Mouse (Mus musculus): ENCODE measurements at regions not wholly inside any gene's neighbourhood (a gene's known extent, or its start where the extent isn't known, plus 50 kb on each side); places are given as distances from the start of the nearest gene placed in this dataset.

GRCm38 (mm10) chr2:72674856-72675440, 199.0 kb downstream of the Cdca7 start:
- no peak for DNase-seq

- no peak for DNase-seq
Measured at GRCm38 (mm10) chr2:72677731-72678130, 201.8 kb downstream of the Cdca7 start.

- DNase-seq: no peak
Measured at GRCm38 (mm10) chr2:72688031-72688430, 212.1 kb downstream of the Cdca7 start.

- no peak for DNase-seq
Measured at GRCm38 (mm10) chr2:72701081-72701480, 225.1 kb downstream of the Cdca7 start.

- DNase-seq: no peak
Measured at GRCm38 (mm10) chr2:72703238-72703637, 227.3 kb downstream of the Cdca7 start.

- DNase-seq: no peak
Measured at GRCm38 (mm10) chr2:72707676-72708659, 232.0 kb downstream of the Cdca7 start.

- DNase-seq: no peak
Measured at GRCm38 (mm10) chr2:72716931-72717330, 241.0 kb downstream of the Cdca7 start.

- no peak for DNase-seq
Measured at GRCm38 (mm10) chr2:72728699-72729098, 251.5 kb downstream of the Sp3 start.

DNA sequence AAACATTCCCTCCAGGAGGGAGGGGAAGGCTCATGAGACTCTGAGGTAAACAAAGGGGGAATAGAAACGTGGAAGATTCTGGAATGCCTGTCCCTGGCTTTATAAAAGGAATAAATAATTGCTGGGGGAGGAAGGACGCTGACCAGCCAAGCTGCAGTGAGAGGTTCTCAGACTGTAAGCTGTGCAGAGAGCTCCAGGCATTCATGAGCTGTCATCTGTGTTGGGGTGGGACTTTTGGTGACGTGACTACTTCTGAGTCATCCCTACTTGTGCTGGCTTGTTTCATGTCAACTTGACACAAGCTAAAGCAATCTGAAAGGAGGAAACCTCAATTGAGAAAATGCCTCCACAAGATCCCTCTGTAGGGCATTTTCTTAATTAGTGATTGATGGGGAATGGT, 246.9 kb downstream of the Sp3 start:
- no peak for DNase-seq

DNA sequence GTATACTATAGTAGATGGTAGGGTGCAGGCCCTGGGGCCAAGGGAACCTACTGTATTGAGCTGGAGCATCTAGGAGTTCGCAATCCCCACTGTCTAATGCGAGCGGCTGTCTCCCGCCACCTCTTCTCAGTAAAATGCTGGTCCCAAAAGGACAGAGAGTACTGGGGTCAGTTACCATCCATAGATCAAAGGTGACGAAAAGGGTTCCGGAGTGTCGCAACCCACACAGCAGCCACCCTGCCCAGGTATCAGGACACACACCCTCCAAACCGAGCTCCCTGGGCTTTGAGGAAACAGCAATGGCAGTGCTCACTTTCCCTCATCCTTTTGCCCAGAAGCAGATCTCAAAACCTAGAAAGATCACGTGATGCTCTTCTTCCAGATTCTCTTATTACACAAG, 245.2 kb downstream of the Sp3 start:
- no peak for DNase-seq

DNA sequence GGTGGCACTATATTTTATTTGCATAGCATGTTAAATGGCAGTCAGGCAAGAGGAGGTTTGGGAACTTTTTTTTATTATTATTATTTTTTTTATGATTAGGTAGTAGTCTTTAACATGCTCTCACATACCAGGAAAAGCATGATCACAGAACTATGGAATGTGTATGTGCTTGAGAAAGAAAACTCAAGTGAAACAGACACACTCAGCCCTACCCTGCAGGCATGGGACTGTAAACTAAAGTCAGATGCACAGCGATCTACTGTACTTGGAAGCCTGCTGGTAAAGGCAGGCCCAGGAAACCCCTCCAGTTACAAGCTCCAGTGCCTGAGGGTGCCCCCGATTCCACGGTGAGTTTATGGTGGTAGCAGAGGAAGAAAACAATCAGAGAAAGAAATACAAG, 243.6 kb downstream of the Sp3 start:
- DNase-seq: no peak

DNA sequence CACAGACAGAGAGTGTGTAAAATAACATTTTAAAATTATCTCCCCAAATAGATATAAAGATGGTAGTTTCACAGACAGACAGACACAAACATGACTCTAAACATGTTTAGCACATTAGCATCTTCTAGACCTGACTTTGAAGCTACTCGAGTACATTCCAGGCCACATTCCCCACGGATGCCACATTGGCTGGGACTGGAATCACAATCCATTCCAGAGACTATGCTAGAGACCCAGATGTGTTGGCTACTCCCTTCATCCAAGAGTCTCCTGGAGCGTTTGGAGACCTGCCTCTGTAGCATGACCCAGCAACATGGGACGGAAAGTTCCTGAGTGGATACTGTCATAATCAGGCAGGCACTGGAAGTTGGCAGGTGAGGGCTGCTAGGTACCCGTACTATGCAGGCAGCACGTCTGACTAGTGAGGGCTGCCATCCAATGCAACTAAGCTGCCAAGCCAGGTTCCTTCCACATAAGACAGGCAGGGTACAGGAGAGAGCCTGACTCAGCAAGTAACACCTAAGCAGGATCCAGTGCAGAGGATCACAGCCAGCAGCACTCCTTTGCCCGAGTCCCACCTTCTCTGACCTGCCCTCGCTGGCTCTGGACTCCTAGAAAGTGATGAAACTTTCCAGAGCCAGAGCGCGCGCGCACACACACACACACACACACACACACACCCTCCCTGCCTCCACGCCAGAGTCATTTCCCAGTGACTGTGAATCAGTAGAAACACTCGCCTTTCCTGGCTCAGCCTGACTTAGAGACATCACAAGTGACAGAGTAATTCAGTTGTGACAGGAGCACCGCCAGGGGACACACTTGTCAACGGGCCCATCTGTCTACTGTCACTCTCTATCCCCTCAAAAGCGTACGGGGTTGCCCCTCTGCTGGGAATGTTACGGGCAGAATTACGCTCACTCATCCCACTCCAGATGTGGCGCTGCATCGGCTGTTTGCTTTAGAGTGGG, 239.6 kb downstream of the Sp3 start:
- no peak for DNase-seq

GRCm38 (mm10) chr2:72741746-72742145, 238.5 kb downstream of the Sp3 start:
- no peak for DNase-seq

DNA sequence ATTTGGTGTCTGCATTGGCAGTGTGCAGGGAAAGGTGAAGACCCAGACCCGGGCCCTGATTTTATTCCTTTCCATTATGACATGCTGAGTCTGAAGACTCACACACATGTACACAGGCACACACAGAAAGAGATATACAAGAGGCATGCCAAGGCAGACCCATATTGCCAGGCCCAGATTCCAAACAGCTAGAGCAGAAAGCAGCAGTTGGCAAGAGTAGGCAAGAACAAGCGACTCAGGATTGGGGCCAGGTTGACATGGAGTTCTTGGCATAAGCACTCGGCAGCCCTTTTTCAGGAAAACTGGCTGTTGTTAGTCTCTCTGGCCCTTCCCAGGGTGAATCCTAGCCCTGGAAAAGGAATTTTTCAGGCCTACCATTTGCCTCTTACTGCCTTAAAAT, 236.6 kb downstream of the Sp3 start:
- no peak for DNase-seq

- no peak for DNase-seq
Measured at GRCm38 (mm10) chr2:72744901-72745300, 235.3 kb downstream of the Sp3 start.

GRCm38 (mm10) chr2:72746476-72747215, 233.6 kb downstream of the Sp3 start:
- DNase-seq: no peak

DNA sequence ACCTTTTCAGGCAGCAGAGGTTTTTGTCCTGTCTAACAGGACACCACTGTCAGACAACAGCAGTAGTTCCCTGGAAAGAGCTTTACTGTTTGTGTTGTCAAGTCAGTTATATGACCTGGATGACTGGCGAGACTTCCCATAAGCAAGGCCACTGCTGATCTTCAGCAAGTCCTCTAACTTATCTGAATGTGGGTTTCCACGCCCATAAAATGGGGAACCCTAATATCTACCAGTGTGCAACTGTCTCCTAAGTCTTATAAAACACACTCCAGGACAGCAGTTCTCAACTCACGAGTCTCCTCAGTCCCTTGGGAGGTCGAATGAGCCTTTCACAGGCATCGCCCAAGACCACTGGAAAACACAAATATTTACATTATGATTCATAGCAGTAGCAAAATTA, 232.9 kb downstream of the Sp3 start:
- no peak for DNase-seq

GRCm38 (mm10) chr2:72749495-72749894, 230.8 kb downstream of the Sp3 start:
- no peak for DNase-seq

GRCm38 (mm10) chr2:72751441-72751840, 228.8 kb downstream of the Sp3 start:
- DNase-seq: no peak

- no peak for DNase-seq
Measured at GRCm38 (mm10) chr2:72752624-72753176, 227.5 kb downstream of the Sp3 start.

- DNase-seq: no peak
Measured at GRCm38 (mm10) chr2:72753788-72754713, 226.2 kb downstream of the Sp3 start.

Data from thymus, adult 18-20 months (tissue).